Mouse (Mus musculus) small intestine, adult 2 months (tissue): ENCODE data around the gene Vps33b.

Experiments
- CTCF ChIP-seq: fragments of 200-500 bp; IDR thresholded peaks from 2 replicates; pipeline ENCODE4 v1.5.1; 2012; ENCODE audit warnings: low read depth, mild to moderate bottlenecking, control low read depth, inconsistent platforms, low read length, moderate library complexity, mixed read lengths; ENCODE audit not compliant: insufficient replicate concordance, insufficient read length; ENCODE audit errors: extremely low read depth
- POLR2A ChIP-seq: fragments of 200-500 bp; IDR thresholded peaks from 2 replicates; pipeline ENCODE4 v1.6.1; 2012; ENCODE audit warnings: low read depth, mild to moderate bottlenecking, control low read depth, inconsistent platforms, low read length, moderate library complexity

- no peak for TF ChIP-seq CTCF
- TF ChIP-seq POLR2A: peak; percentile 52
Measured at GRCm38 (mm10) chr7:80232489-80233029, 36.9 kb upstream of the Vps33b start, which contains the start of the genes Cib1 and Gdpgp1.
